Mouse (Mus musculus): Measurements from ENCODE around the gene Cyp24a1.

Gene Cyp24a1

GRCm38 (mm10) chr2:170436204-170436603, 60.7 kb downstream of the Cyp24a1 start:
- DNase-seq = no peak
